Mouse (Mus musculus): Measurements from ENCODE around the gene Arfgef2. TPM values are rescaled to one million over a fixed set of nuclear protein-coding genes. Genes with fewer than 3 reads are reported as not detected.

The Arfgef2 gene
- total and polyA plus RNA-seq, 3 experiments = 19.1 to 27.4 (median 24.5) TPM

- H3K4me1 ChIP-seq (ENCODE audit: control insufficient read depth in 1 of 2, insufficient read depth in 2 of 2, low read length in 2 of 2) = peaks cover 0 to 9% of the 10 kb centered on the region in 2 experiments; a peak in 1 of 4 replicates
- no peaks in the 10 kb centered on the region; the same call in 1 of the 2 replicates for H3K79me2 ChIP-seq (ENCODE audit: control insufficient read depth, insufficient read depth, low read length, poor library complexity)
- peak; percentile 97 for DNase-seq (ENCODE audit: low read depth, low spot score)
- no peaks in the 10 kb centered on the region for H3K27me3 ChIP-seq (ENCODE audit: control insufficient read depth in 1 of 2, insufficient read depth in 2 of 2, low read length in 2 of 2)
- peak overlapping the region; percentile 67 to 86 for H3K4me3 ChIP-seq (ENCODE audit: control insufficient read depth in 1 of 2, insufficient read depth in 1 of 2, low read depth in 2 of 2, low read length in 2 of 2)
- H3K9ac ChIP-seq (ENCODE audit: control insufficient read depth, low read depth, low read length, poor library complexity, severe bottlenecking) = peak overlapping the region; percentile 76
- H3K36me3 ChIP-seq (ENCODE audit: control insufficient read depth in 1 of 2, insufficient read depth in 2 of 2, low read length in 2 of 2) = no peaks in the 10 kb centered on the region
- no peaks in the 10 kb centered on the region for H3K9me3 ChIP-seq (replicated peaks; ENCODE audit: insufficient read depth, low read length)
- H3K27ac ChIP-seq (ENCODE audit: control insufficient read depth, low read depth, low read length) = peak overlapping the region; percentile 35
- TF ChIP-seq CHD2 (IDR thresholded peaks at IDR 0.05; ENCODE audit: low read length) (no peak), USF2 (IDR thresholded peaks at IDR 0.05; ENCODE audit: borderline replicate concordance in 1 of 2, insufficient read depth in 1 of 2, low read depth in 1 of 2, low read length in 2 of 2) (no peak), MYC (IDR thresholded peaks at IDR 0.05; ENCODE audit: low read depth, low read length) (peak; percentile 79; the same call in 1 of the 2 replicates), JUND (IDR thresholded peaks at IDR 0.05; ENCODE audit: low read depth, low read length) (no peak), RCOR1 (IDR thresholded peaks at IDR 0.05; ENCODE audit: low read depth, low read length) (no peak), TCF12 (IDR thresholded peaks at IDR 0.05; ENCODE audit: low read depth, low read length) (no peak), POLR2AphosphoS2 (IDR thresholded peaks at IDR 0.05; ENCODE audit: low read length) (no peak; the same call in 1 of the 2 replicates), MAZ (IDR thresholded peaks at IDR 0.05; ENCODE audit: low read depth, low read length) (peak; percentile 58; the same call in 1 of the 2 replicates), NRF1 (IDR thresholded peaks at IDR 0.05; ENCODE audit: insufficient read depth, low read depth, low read length, poor library complexity, severe bottlenecking) (peak; percentile 38; the same call in 1 of the 2 replicates), POLR2A (IDR thresholded peaks at IDR 0.05; ENCODE audit: control insufficient read depth in 1 of 2, insufficient read depth in 1 of 2, low read depth in 1 of 2, low read length in 2 of 2, poor library complexity in 1 of 2) (peak in 1 of 2 experiments; percentile 91; a peak in 2 of 4 replicates), GATA1 (IDR thresholded peaks at IDR 0.05; ENCODE audit: low read depth, low read length) (no peak), ZKSCAN1 (IDR thresholded peaks at IDR 0.05; ENCODE audit: low read depth, low read length) (no peak), E2F4 (IDR thresholded peaks at IDR 0.05; ENCODE audit: borderline replicate concordance, low read depth, low read length) (no peak), POLR2AphosphoS5 (IDR thresholded peaks at IDR 0.05; ENCODE audit: borderline replicate concordance, low read depth, low read length) (no peak), MYB (IDR thresholded peaks at IDR 0.05; ENCODE audit: low read depth, low read length) (no peak), CTCF (IDR thresholded peaks at IDR 0.05 in 2 of 3, conservative IDR thresholded peaks at IDR 0.05 in 1 of 3; ENCODE audit: control insufficient read depth in 1 of 3, insufficient read depth in 1 of 3, low read depth in 2 of 3, low read length in 3 of 3, poor library complexity in 1 of 3, severe bottlenecking in 1 of 3) (no peak), TAL1 (IDR thresholded peaks at IDR 0.05; ENCODE audit: low read length) (no peak), USF1 (IDR thresholded peaks at IDR 0.05; ENCODE audit: low read depth, low read length) (peak; percentile 44), SMC3 (IDR thresholded peaks at IDR 0.05; ENCODE audit: low read depth, low read length) (no peak), SIN3A (IDR thresholded peaks at IDR 0.05; ENCODE audit: low read length) (peak; percentile 83), ETS1 (IDR thresholded peaks at IDR 0.05; ENCODE audit: low read depth, low read length) (no peak), MEF2A (IDR thresholded peaks at IDR 0.05; ENCODE audit: extremely low read depth, insufficient replicate concordance, low read depth, low read length, poor library complexity, severe bottlenecking) (no peak), GABPA (IDR thresholded peaks at IDR 0.05; ENCODE audit: low read depth, low read length) (no peak), MXI1 (IDR thresholded peaks at IDR 0.05; ENCODE audit: low read depth, low read length) (peak; percentile 74; the same call in 1 of the 2 replicates), ZNF384 (IDR thresholded peaks at IDR 0.05; ENCODE audit: low read depth, low read length) (no peak), NELFE (IDR thresholded peaks at IDR 0.05; ENCODE audit: low read depth, low read length) (peak; percentile 86), MAFK (IDR thresholded peaks at IDR 0.05; ENCODE audit: borderline replicate concordance, low read depth, low read length) (no peak), HCFC1 (IDR thresholded peaks at IDR 0.05; ENCODE audit: low read depth, low read length) (peak; percentile 99), UBTF (IDR thresholded peaks at IDR 0.05; ENCODE audit: borderline replicate concordance, insufficient read depth, low read depth, low read length) (no peak), EP300 (IDR thresholded peaks at IDR 0.05; ENCODE audit: low read depth in 1 of 2, low read length in 2 of 2) (0 out of 4 replicates have a peak, but pooled peaks of 1 of the 2 experiments have one; percentile 5), MAX (IDR thresholded peaks at IDR 0.05; ENCODE audit: low read length) (peak; percentile 59; the same call in 1 of the 2 replicates), RAD21 (IDR thresholded peaks at IDR 0.05; ENCODE audit: low read depth, low read length) (no peak), BHLHE40 (IDR thresholded peaks at IDR 0.05; ENCODE audit: borderline replicate concordance, low read depth, low read length) (no peak), TBP (IDR thresholded peaks at IDR 0.05; ENCODE audit: low read depth, low read length) (peak; percentile 61; the same call in 1 of the 2 replicates), KAT2A (conservative IDR thresholded peaks at IDR 0.05; ENCODE audit: low read depth, low read length) (peak; percentile 87), ZMIZ1 (IDR thresholded peaks at IDR 0.05; ENCODE audit: low read depth, low read length) (no peak; the same call in 1 of the 2 replicates)
Measured at GRCm38 (mm10) chr2:166786353-166787004, 18.9 kb upstream of the Arfgef2 start.
